23 mouse cellular contexts compared by ENCODE assay signal in genomic region chr6:107968694-107969093, GRCm38 (mm10).
DNase-seq lines count a peak whose midpoint lies in the region; ATAC-seq lines count a peak whose summit lies in the region.
"Had no signal": no experiment of that assay in that cellular context is flagged by ENCODE, and none has a peak within 500 bp of the region (broad histone marks: within the 10 kb centered on the region; RNA-seq: fewer than 3 reads in every experiment).

No protein-coding gene starts in this region.

- intact Hi-C loops in left cerebral cortex, postnatal 25 days (cut with DNase I), result no loop called here

- peak; percentile 96 for ATAC-seq in frontal cortex, adult (ENCODE audit: low TSS enrichment)
- no peak for ATAC-seq in erythroid progenitor cell, adult 5-6 weeks (replicated peaks; ENCODE audit: low FRiP score, poor library complexity, severe bottlenecking)
- ATAC-seq: activated CD4-positive, CD25-positive, alpha-beta regulatory T cell, adult 4 months; CD4-positive, CD25-positive, alpha-beta regulatory T cell, adult 4 months; forebrain, embryonic 13.5 days; forebrain, embryonic 15.5 days; forebrain, postnatal 0 days; Patski had no signal

- DNase-seq in frontal cortex, postnatal 10 days (ENCODE audit: low spot score in 2 of 2), result no peak
- DNase-seq in left cerebral cortex, postnatal 25 days (ENCODE audit: low spot score in 2 of 2), result peak; percentile 2 to 41
- no peak for DNase-seq in left cerebral cortex, adult 18-20 months (ENCODE audit: low spot score in 2 of 2)
- peak; percentile 68 for DNase-seq in brain, adult 2 months (ENCODE audit: low read depth, low spot score)
- DNase-seq: adrenal gland, adult 8-10 months; adrenal gland, postnatal 14 days; adrenal gland, postnatal 36 days; B cell, adult 2 months; cerebellum, adult 11 months; cerebellum, adult 18-20 months; cerebellum, adult 8-10 months; cerebellum, adult 9-11 months; cerebellum, postnatal 14 days; cerebellum, postnatal 36 days; embryo, embryonic 11 days; forebrain, postnatal 0 days had no signal

Comparison
In these comparisons a context has a peak if more than half of its experiments do, and no peak if none do; other contexts are left out.
1. DNase-seq: peak in left cerebral cortex, postnatal 25 days (2 of 2) and brain, adult 2 months (single experiment); none in frontal cortex, postnatal 10 days (0 of 2) and left cerebral cortex, adult 18-20 months (0 of 2).